Mouse (Mus musculus): ENCODE results near the gene Nhs. TPM values are rescaled to one million over a fixed set of nuclear protein-coding genes. Genes with fewer than 3 reads are reported as not detected.

The Nhs gene
- polyA plus RNA-seq, 2 experiments = 2.4 to 3.9 TPM

DNA sequence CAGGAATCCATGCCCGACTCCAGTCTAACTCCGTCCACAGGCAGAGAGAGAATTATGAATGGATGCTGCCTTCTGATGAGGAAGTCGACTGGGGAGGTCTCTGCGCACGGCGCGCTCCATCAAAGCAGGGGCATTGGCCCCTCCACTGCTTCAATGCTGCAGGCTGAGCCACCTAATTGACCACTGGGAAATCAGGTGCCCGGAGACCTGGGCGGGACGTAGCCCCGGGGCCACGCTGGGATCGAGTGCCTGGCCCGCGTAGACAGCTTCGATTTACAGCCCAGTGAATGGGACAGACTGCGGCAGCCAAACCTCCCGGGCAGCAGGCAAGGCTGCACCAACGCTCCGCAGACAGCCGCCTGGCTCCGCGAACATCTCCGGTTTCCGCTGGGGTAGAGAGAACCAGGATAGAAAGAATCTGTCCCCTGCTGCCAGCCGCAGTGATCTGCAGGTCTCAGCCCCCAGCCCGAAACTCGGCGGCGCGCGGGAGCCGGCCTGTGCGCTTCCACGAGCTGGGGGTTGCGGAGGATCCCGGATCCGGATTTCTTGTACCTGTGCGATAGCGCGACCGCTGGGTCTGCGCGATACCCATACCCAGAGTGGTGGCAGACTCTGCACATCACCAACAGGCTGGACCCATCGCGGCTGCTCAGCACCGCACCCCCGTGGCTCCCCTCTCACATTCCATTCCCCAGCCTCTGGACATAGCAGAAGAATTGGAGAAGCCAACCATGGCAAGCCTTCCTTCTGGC, 250.7 kb downstream of the Nhs start:
- Histone ChIP-seq H3K4me1 (ENCODE audit: control insufficient read depth, insufficient read depth, low read length) (no peaks in the 10 kb centered on the region), H3K9me3 (ENCODE audit: control insufficient read depth, low read length) (no peaks in the 10 kb centered on the region), H3K36me3 (ENCODE audit: control insufficient read depth, insufficient read depth, low read length) (no peaks in the 10 kb centered on the region), H3K4me3 (replicated peaks; ENCODE audit: low read length) (peak overlapping the region; percentile 44), H3K27me3 (ENCODE audit: control insufficient read depth, insufficient read depth, low read length) (peaks cover 16% of the 10 kb centered on the region; the same call in 1 of the 2 replicates), H3K4me2 (replicated peaks; ENCODE audit: low read depth, low read length, severe bottlenecking) (peak overlapping the region; percentile 76), H3K27ac (replicated peaks; ENCODE audit: low read depth, low read length) (no peak overlapping the region), H3K9ac (ENCODE audit: low read depth, low read length, severe bottlenecking) (0 out of 2 replicates have a peak overlapping the region, but pooled peaks have one; percentile 12)
- 22% methylated on average over 48 of the region's 48 CpGs for WGBS
- DNase-seq (ENCODE audit: low spot score) (no peak), ATAC-seq (ENCODE audit: low FRiP score, low read depth) (peak; percentile 37; the same call in 1 of the 2 replicates)
- no peak for TF ChIP-seq POLR2A (IDR thresholded peaks at IDR 0.05; ENCODE audit: borderline replicate concordance, extremely low read depth, insufficient read depth, insufficient read length)

DNA sequence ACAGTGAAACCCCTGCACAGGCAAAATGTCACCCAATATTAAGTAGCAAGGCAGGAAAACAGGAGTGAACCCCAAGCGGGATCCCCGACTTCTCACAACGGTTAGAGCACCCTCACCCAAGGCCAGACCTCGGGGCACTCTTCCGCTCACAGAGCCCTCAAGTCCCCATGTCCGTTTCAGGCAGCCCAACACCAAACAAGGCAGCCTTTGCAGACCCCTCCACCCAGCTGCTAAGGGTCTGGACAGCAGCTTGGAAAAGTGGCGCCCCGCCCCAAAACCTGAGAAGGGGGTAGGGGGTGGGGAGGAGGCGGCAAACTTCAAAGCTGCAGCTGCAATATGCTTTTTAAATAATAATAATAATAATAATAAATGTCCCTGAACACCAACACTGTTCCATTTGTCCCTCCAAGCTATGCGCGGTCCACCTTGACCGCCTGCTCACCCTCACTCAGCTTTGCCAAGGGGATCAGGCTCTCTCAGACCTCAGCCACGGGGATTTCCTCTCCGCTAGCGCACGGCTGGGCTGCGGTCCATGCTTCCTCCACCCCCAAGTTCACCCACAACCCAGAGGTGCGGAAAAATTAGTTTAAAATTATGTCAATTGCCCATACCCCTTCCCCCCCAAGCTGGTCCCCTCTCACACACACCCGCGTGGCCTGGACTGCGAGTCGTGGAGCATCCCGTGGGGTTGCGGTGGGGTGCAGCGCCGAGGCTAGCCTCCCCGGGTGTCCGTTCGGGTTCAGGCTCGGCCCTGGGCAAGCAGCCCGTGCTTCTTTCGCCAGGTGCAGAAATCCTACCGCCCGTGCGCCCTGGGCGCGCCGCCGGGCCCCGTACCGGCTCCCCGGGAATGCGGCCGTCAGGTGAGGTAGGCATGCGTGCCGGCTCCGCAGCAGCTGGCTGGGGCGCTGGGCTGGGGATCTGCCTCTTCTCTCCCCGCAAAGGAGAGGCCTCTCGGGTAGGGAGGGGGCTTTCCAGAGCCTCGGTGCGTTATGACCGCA, 251.6 kb downstream of the Nhs start:
- ATAC-seq (ENCODE audit: low FRiP score, low read depth) (no peak), DNase-seq (ENCODE audit: low spot score) (no peak)
- H3K27me3 ChIP-seq (ENCODE audit: control insufficient read depth, insufficient read depth, low read length) = peaks cover 16% of the 10 kb centered on the region; the same call in 1 of the 2 replicates

DNA sequence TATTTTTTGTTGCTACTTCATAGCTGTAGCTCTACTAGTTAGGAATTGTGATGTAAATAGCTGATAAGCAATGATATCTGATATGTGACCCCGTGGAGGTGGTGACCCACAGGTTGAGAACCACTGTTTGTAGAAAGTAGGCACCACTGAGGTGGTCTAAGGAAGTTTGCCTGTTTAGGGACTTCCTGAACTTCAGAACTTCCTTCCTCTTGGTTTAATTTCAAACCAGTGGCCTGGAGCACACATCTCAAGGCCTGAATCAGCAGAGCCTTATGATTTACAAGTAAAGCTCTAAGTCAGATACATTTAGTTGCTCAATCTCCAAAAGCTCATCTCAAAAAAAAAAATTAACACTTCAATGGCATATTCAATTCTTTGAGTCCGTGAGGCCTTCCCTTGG, 265.1 kb downstream of the Nhs start:
- ATAC-seq (ENCODE audit: low FRiP score, low read depth) (no peak), DNase-seq (ENCODE audit: low spot score) (no peak)
- Histone ChIP-seq H3K4me3 (replicated peaks; ENCODE audit: low read length) (no peak overlapping the region), H3K4me1 (ENCODE audit: control insufficient read depth, insufficient read depth, low read length) (no peaks in the 10 kb centered on the region), H3K4me2 (replicated peaks; ENCODE audit: low read depth, low read length, severe bottlenecking) (no peak overlapping the region), H3K27me3 (ENCODE audit: control insufficient read depth, insufficient read depth, low read length) (no peaks in the 10 kb centered on the region; the same call in 1 of the 2 replicates), H3K36me3 (ENCODE audit: control insufficient read depth, insufficient read depth, low read length) (no peaks in the 10 kb centered on the region), H3K27ac (replicated peaks; ENCODE audit: low read depth, low read length) (no peak overlapping the region), H3K9me3 (ENCODE audit: control insufficient read depth, low read length) (no peaks in the 10 kb centered on the region), H3K9ac (ENCODE audit: low read depth, low read length, severe bottlenecking) (no peak overlapping the region)
- TF ChIP-seq POLR2A (IDR thresholded peaks at IDR 0.05; ENCODE audit: borderline replicate concordance, extremely low read depth, insufficient read depth, insufficient read length) = no peak
- WGBS = 68% methylated on average over 2 of the region's 2 CpGs

More for the DNA sequence above, 251.6 kb downstream of the Nhs start:
- WGBS = 36% methylated on average over 41 of the region's 53 CpGs
- Histone ChIP-seq H3K4me3 (replicated peaks; ENCODE audit: low read length) (peak overlapping the region; percentile 44), H3K36me3 (ENCODE audit: control insufficient read depth, insufficient read depth, low read length) (no peaks in the 10 kb centered on the region), H3K9ac (ENCODE audit: low read depth, low read length, severe bottlenecking) (peak overlapping the region; percentile 12; the same call in 1 of the 2 replicates), H3K27ac (replicated peaks; ENCODE audit: low read depth, low read length) (no peak overlapping the region), H3K9me3 (ENCODE audit: control insufficient read depth, low read length) (no peaks in the 10 kb centered on the region), H3K4me1 (ENCODE audit: control insufficient read depth, insufficient read depth, low read length) (no peaks in the 10 kb centered on the region), H3K4me2 (replicated peaks; ENCODE audit: low read depth, low read length, severe bottlenecking) (peak overlapping the region; percentile 76)
- no peak for TF ChIP-seq POLR2A (IDR thresholded peaks at IDR 0.05; ENCODE audit: borderline replicate concordance, extremely low read depth, insufficient read depth, insufficient read length)

- no peaks in the 10 kb centered on the region for H3K36me3 ChIP-seq (ENCODE audit: control insufficient read depth, insufficient read depth, low read length)
- no peaks in the 10 kb centered on the region; the same call in 1 of the 2 replicates for H3K27me3 ChIP-seq (ENCODE audit: control insufficient read depth, insufficient read depth, low read length)
- WGBS = 82% methylated on average over 3 of the region's 3 CpGs
- no peak for TF ChIP-seq POLR2A (IDR thresholded peaks at IDR 0.05; ENCODE audit: borderline replicate concordance, extremely low read depth, insufficient read depth, insufficient read length)
- H3K4me3 ChIP-seq (replicated peaks; ENCODE audit: low read length) = no peak overlapping the region
- no peak overlapping the region for H3K9ac ChIP-seq (ENCODE audit: low read depth, low read length, severe bottlenecking)
- H3K4me1 ChIP-seq (ENCODE audit: control insufficient read depth, insufficient read depth, low read length) = no peaks in the 10 kb centered on the region
- H3K27ac ChIP-seq (replicated peaks; ENCODE audit: low read depth, low read length) = no peak overlapping the region
- ATAC-seq (ENCODE audit: low FRiP score, low read depth) (no peak), DNase-seq (ENCODE audit: low spot score) (no peak)
- no peak overlapping the region for H3K4me2 ChIP-seq (replicated peaks; ENCODE audit: low read depth, low read length, severe bottlenecking)
- H3K9me3 ChIP-seq (ENCODE audit: control insufficient read depth, low read length) = no peaks in the 10 kb centered on the region
These were observed 275.9 kb downstream of the Nhs start for GRCm38 (mm10) chrX:161883661-161884060.

DNA sequence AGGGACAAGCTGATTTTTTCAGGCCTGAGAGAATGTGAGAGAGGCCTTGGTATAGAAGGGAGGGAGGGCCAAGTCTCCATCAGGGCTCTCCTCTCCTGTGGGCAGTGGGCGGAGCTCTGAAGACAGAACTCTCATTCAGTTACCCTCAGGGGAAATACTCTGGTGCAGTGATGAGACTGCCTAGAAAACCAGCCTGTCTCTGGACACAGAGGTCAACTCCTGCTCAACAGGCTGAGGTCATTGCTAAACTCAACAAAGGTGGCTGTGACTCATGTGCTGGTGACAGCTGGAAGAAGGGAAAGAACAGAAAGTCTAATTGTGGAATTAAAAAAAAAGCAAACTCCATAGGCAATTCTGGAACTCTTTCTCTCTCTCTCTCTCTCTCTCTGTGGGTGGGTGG, 282.4 kb downstream of the Nhs start:
- no peaks in the 10 kb centered on the region for H3K36me3 ChIP-seq (ENCODE audit: control insufficient read depth, insufficient read depth, low read length)
- no peak overlapping the region for H3K4me2 ChIP-seq (replicated peaks; ENCODE audit: low read depth, low read length, severe bottlenecking)
- no peak overlapping the region for H3K4me3 ChIP-seq (replicated peaks; ENCODE audit: low read length)
- DNase-seq (ENCODE audit: low spot score) (no peak), ATAC-seq (ENCODE audit: low FRiP score, low read depth) (no peak)
- WGBS = 90% methylated on average over 1 of the region's 1 CpGs
- no peaks in the 10 kb centered on the region for H3K4me1 ChIP-seq (ENCODE audit: control insufficient read depth, insufficient read depth, low read length)
- TF ChIP-seq POLR2A (IDR thresholded peaks at IDR 0.05; ENCODE audit: borderline replicate concordance, extremely low read depth, insufficient read depth, insufficient read length) = no peak
- no peak overlapping the region for H3K27ac ChIP-seq (replicated peaks; ENCODE audit: low read depth, low read length)
- no peaks in the 10 kb centered on the region for H3K9me3 ChIP-seq (ENCODE audit: control insufficient read depth, low read length)
- H3K9ac ChIP-seq (ENCODE audit: low read depth, low read length, severe bottlenecking) = no peak overlapping the region
- H3K27me3 ChIP-seq (ENCODE audit: control insufficient read depth, insufficient read depth, low read length) = no peaks in the 10 kb centered on the region
